Mouse (Mus musculus): ENCODE measurements around the gene Npff. TPM values are rescaled to one million over a fixed set of nuclear protein-coding genes. Genes with fewer than 3 reads are reported as not detected.

Npff gene
- 1.3 and 2.7 TPM in 2 replicates for polyA plus RNA-seq (2014; fragmentation: Nextera tagmentation; extraction: Ambion mirVana)

GRCm38 (mm10) chr15:102524892-102525485, at the start of gene Npff:
Gene Npff (minus strand): TSS chr15:102524942.
- Histone ChIP-seq H3K36me3 (ENCODE audit: control insufficient read depth, insufficient read depth, low read length) (peaks cover 50% of the 10 kb centered on the region), H3K4me3 (replicated peaks; ENCODE audit: low read depth, low read length) (no peak within 1 kb of the TSS), H3K4me2 (ENCODE audit: low read length) (no peak within 1 kb of the TSS), H3K4me1 (ENCODE audit: control insufficient read depth, insufficient read depth, low read length) (no peaks in the 10 kb centered on the region), H3K27ac (replicated peaks; ENCODE audit: low read depth, low read length) (no peak within 1 kb of the TSS; the same call in 1 of the 2 replicates), H3K27me3 (ENCODE audit: control insufficient read depth, insufficient read depth, low read length) (no peaks in the 10 kb centered on the region), H3K9ac (replicated peaks; ENCODE audit: low read length) (no peak within 1 kb of the TSS), H3K9me3 (ENCODE audit: control insufficient read depth, low read length) (no peaks in the 10 kb centered on the region)
- 6% methylated on average over 3 of the region's 3 CpGs for WGBS
- ATAC-seq (ENCODE audit: low FRiP score, low TSS enrichment) (peak; percentile 34; the same call in 1 of the 2 replicates), DNase-seq (peak; percentile 90)

- Histone ChIP-seq H3K4me2 (ENCODE audit: low read length) (no peak overlapping the region), H3K27me3 (ENCODE audit: control insufficient read depth, insufficient read depth, low read length) (no peaks in the 10 kb centered on the region), H3K4me3 (replicated peaks; ENCODE audit: low read depth, low read length) (no peak overlapping the region), H3K4me1 (ENCODE audit: control insufficient read depth, insufficient read depth, low read length) (no peaks in the 10 kb centered on the region), H3K9ac (replicated peaks; ENCODE audit: low read length) (no peak overlapping the region), H3K36me3 (ENCODE audit: control insufficient read depth, insufficient read depth, low read length) (no peaks in the 10 kb centered on the region), H3K27ac (replicated peaks; ENCODE audit: low read depth, low read length) (no peak overlapping the region), H3K9me3 (ENCODE audit: control insufficient read depth, low read length) (no peaks in the 10 kb centered on the region)
- WGBS: 87% methylated on average over 3 of the region's 3 CpGs
- DNase-seq (no peak), ATAC-seq (ENCODE audit: low FRiP score, low TSS enrichment) (no peak)
Measured at GRCm38 (mm10) chr15:102572081-102572480, 47.3 kb upstream of the Npff start.

DNA sequence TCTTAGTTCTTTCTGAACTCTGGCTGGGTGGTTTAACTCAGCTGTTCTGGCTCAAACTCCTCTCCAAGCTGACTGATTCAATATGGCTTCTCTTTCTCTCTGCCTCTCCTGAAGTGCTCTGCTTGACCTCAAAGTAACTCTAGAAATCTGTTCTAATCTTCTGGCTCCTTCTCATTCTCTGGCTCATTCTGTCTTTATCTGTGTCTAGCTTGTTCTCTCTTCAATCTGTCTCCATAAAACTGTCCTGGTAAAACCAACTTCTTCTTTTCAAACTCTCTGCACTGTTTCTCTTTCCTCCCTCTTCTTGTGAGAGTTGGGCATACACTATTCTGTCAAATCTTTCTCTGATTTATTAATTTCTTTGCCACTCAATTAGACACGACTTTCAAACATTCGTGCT, 43.1 kb upstream of the Npff start:
- H3K27me3 ChIP-seq (ENCODE audit: control insufficient read depth, insufficient read depth, low read length): no peaks in the 10 kb centered on the region
- no peaks in the 10 kb centered on the region for H3K9me3 ChIP-seq (ENCODE audit: control insufficient read depth, low read length)
- DNase-seq (no peak), ATAC-seq (ENCODE audit: low FRiP score, low TSS enrichment) (no peak)
- 89% methylated on average over 2 of the region's 2 CpGs for WGBS
- no peaks in the 10 kb centered on the region for H3K36me3 ChIP-seq (ENCODE audit: control insufficient read depth, insufficient read depth, low read length)
- no peak overlapping the region for H3K4me2 ChIP-seq (ENCODE audit: low read length)
- H3K4me3 ChIP-seq (replicated peaks; ENCODE audit: low read depth, low read length): no peak overlapping the region
- no peaks in the 10 kb centered on the region for H3K4me1 ChIP-seq (ENCODE audit: control insufficient read depth, insufficient read depth, low read length)
- H3K27ac ChIP-seq (replicated peaks; ENCODE audit: low read depth, low read length): no peak overlapping the region
- H3K9ac ChIP-seq (replicated peaks; ENCODE audit: low read length): no peak overlapping the region

- no peaks in the 10 kb centered on the region for H3K9me3 ChIP-seq (ENCODE audit: control insufficient read depth, low read length)
- no peaks in the 10 kb centered on the region for H3K36me3 ChIP-seq (ENCODE audit: control insufficient read depth, insufficient read depth, low read length)
- no peak overlapping the region for H3K27ac ChIP-seq (replicated peaks; ENCODE audit: low read depth, low read length)
- H3K4me3 ChIP-seq (replicated peaks; ENCODE audit: low read depth, low read length): no peak overlapping the region
- no peak overlapping the region for H3K4me2 ChIP-seq (ENCODE audit: low read length)
- no peaks in the 10 kb centered on the region for H3K4me1 ChIP-seq (ENCODE audit: control insufficient read depth, insufficient read depth, low read length)
- DNase-seq (no peak), ATAC-seq (ENCODE audit: low FRiP score, low TSS enrichment) (no peak)
- WGBS: 75% methylated on average over 5 of the region's 5 CpGs
- no peak overlapping the region for H3K9ac ChIP-seq (replicated peaks; ENCODE audit: low read length)
- H3K27me3 ChIP-seq (ENCODE audit: control insufficient read depth, insufficient read depth, low read length): no peaks in the 10 kb centered on the region
Measured at GRCm38 (mm10) chr15:102563681-102564080, 38.9 kb upstream of the Npff start.

DNA sequence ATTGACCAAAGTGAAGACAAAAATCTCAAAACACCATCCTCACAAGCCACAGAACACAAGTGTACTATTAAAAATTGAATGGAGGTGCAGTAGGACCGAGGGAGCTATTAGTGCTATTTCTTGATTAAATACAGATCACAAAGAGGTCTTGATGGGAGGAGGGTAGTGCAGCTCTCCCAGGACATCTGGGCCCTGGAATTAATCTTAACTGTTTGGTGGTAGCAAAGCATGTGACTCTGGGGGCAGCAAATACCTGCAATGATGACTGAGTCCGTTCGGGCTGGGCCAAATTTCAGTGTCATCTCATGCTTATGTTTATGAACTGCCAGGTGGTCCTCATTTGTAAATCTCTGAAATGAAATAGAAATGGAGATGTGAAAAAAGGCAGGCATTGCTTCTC, 38.3 kb upstream of the Npff start:
- Histone ChIP-seq H3K9ac (replicated peaks; ENCODE audit: low read length) (no peak overlapping the region), H3K27ac (replicated peaks; ENCODE audit: low read depth, low read length) (no peak overlapping the region), H3K9me3 (ENCODE audit: control insufficient read depth, low read length) (no peaks in the 10 kb centered on the region), H3K36me3 (ENCODE audit: control insufficient read depth, insufficient read depth, low read length) (no peaks in the 10 kb centered on the region), H3K4me2 (ENCODE audit: low read length) (no peak overlapping the region), H3K4me1 (ENCODE audit: control insufficient read depth, insufficient read depth, low read length) (no peaks in the 10 kb centered on the region), H3K27me3 (ENCODE audit: control insufficient read depth, insufficient read depth, low read length) (no peaks in the 10 kb centered on the region), H3K4me3 (replicated peaks; ENCODE audit: low read depth, low read length) (no peak overlapping the region)
- no peak for ATAC-seq (ENCODE audit: low FRiP score, low TSS enrichment)
- no peak for DNase-seq
- 89% methylated on average over 3 of the region's 3 CpGs for WGBS

- H3K4me1 ChIP-seq (ENCODE audit: control insufficient read depth, insufficient read depth, low read length): no peaks in the 10 kb centered on the region
- H3K27me3 ChIP-seq (ENCODE audit: control insufficient read depth, insufficient read depth, low read length): no peaks in the 10 kb centered on the region
- no peaks in the 10 kb centered on the region for H3K9me3 ChIP-seq (ENCODE audit: control insufficient read depth, low read length)
- ATAC-seq (ENCODE audit: low FRiP score, low TSS enrichment): no peak
- H3K4me2 ChIP-seq (ENCODE audit: low read length): no peak overlapping the region
- H3K36me3 ChIP-seq (ENCODE audit: control insufficient read depth, insufficient read depth, low read length): no peaks in the 10 kb centered on the region
- H3K4me3 ChIP-seq (replicated peaks; ENCODE audit: low read depth, low read length): no peak overlapping the region
- WGBS: 93% methylated on average over 1 of the region's 1 CpGs
- H3K27ac ChIP-seq (replicated peaks; ENCODE audit: low read depth, low read length): no peak overlapping the region
- DNase-seq: peak; percentile 1
- no peak overlapping the region for H3K9ac ChIP-seq (replicated peaks; ENCODE audit: low read length)
Measured at GRCm38 (mm10) chr15:102562491-102562890, 37.7 kb upstream of the Npff start.

GRCm38 (mm10) chr15:102557580-102557979, 32.8 kb upstream of the Npff start:
- Histone ChIP-seq H3K9me3 (ENCODE audit: control insufficient read depth, low read length) (no peaks in the 10 kb centered on the region), H3K4me3 (replicated peaks; ENCODE audit: low read depth, low read length) (no peak overlapping the region), H3K27me3 (ENCODE audit: control insufficient read depth, insufficient read depth, low read length) (no peaks in the 10 kb centered on the region), H3K9ac (replicated peaks; ENCODE audit: low read length) (no peak overlapping the region), H3K36me3 (ENCODE audit: control insufficient read depth, insufficient read depth, low read length) (peaks cover 24% of the 10 kb centered on the region), H3K27ac (replicated peaks; ENCODE audit: low read depth, low read length) (no peak overlapping the region), H3K4me1 (ENCODE audit: control insufficient read depth, insufficient read depth, low read length) (no peaks in the 10 kb centered on the region), H3K4me2 (ENCODE audit: low read length) (no peak overlapping the region)
- DNase-seq (no peak), ATAC-seq (ENCODE audit: low FRiP score, low TSS enrichment) (no peak)

DNA sequence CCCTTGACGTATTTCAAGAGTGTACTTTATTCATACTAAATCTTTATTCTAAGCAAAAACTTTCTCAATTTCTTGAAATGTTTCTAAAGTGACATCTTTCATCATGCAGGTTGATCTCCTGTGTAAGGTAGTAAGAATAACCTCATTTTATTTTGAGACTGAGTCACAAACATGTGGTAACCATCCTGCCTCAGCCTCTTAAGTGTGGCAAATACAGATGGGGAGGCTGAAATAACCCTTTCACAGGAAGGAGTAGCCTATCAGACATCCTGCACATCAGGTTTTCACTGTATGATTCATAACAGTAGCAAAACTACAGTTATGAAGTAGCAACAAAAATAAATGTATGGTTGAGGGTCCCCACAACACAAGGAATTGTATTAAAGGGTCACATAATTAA, 30.8 kb upstream of the Npff start:
- no peak for ATAC-seq (ENCODE audit: low FRiP score, low TSS enrichment)
- no peaks in the 10 kb centered on the region for H3K4me1 ChIP-seq (ENCODE audit: control insufficient read depth, insufficient read depth, low read length)
- H3K9ac ChIP-seq (replicated peaks; ENCODE audit: low read length): no peak overlapping the region
- peaks cover 40% of the 10 kb centered on the region for H3K36me3 ChIP-seq (ENCODE audit: control insufficient read depth, insufficient read depth, low read length)
- H3K4me2 ChIP-seq (ENCODE audit: low read length): no peak overlapping the region
- no peaks in the 10 kb centered on the region for H3K9me3 ChIP-seq (ENCODE audit: control insufficient read depth, low read length)
- no peaks in the 10 kb centered on the region for H3K27me3 ChIP-seq (ENCODE audit: control insufficient read depth, insufficient read depth, low read length)
- H3K4me3 ChIP-seq (replicated peaks; ENCODE audit: low read depth, low read length): no peak overlapping the region
- DNase-seq: no peak
- no peak overlapping the region for H3K27ac ChIP-seq (replicated peaks; ENCODE audit: low read depth, low read length)
- WGBS: 92% methylated on average over 1 of the region's 1 CpGs

DNA sequence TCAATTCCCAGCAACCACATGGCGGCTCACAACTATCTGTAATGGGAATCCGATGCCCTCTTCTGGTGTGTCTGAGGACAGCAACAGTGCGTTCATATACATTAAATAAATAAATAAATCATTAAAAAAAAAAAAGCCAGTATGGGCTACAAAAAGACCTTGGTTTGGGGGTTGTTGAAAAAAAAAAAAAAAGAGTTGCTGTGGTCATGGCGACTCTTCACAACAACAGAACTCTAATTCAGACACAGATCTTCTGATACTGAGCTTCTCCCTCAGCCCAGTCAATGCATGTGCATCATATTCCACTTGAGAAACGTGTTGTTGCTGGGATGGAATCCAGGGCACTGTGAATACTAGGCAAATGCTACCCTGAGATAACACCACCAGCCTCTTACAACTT, 27.9 kb upstream of the Npff start:
- 94% methylated on average over 5 of the region's 5 CpGs for WGBS
- DNase-seq (no peak), ATAC-seq (ENCODE audit: low FRiP score, low TSS enrichment) (no peak)
- Histone ChIP-seq H3K9me3 (ENCODE audit: control insufficient read depth, low read length) (no peaks in the 10 kb centered on the region), H3K4me3 (replicated peaks; ENCODE audit: low read depth, low read length) (no peak overlapping the region), H3K27me3 (ENCODE audit: control insufficient read depth, insufficient read depth, low read length) (no peaks in the 10 kb centered on the region), H3K9ac (replicated peaks; ENCODE audit: low read length) (no peak overlapping the region), H3K36me3 (ENCODE audit: control insufficient read depth, insufficient read depth, low read length) (peaks cover 41% of the 10 kb centered on the region), H3K27ac (replicated peaks; ENCODE audit: low read depth, low read length) (no peak overlapping the region), H3K4me1 (ENCODE audit: control insufficient read depth, insufficient read depth, low read length) (no peaks in the 10 kb centered on the region), H3K4me2 (ENCODE audit: low read length) (no peak overlapping the region)
